Mouse (Mus musculus) MEL-GATA-1-ER (cell line): ENCODE measurements at regions not wholly inside any gene's neighbourhood (a gene's known extent, or its start where the extent isn't known, plus 50 kb on each side); places are given as distances from the start of the nearest gene placed in this dataset.

ENCODE experiments used
- DNase-seq: peaks from one replicate; pipeline ENCODE4 v3.0.0-alpha.2; 2012; ENCODE audit warnings: low read depth; ENCODE audit errors: extremely low read depth

GRCm38 (mm10) chrX:112984668-112985067 lies 200.6 kb downstream of the Chm start:
- DNase-seq, result no peak

GRCm38 (mm10) chrX:112984073-112984472 lies 201.2 kb downstream of the Chm start:
- DNase-seq, result no peak

- peak; percentile 19 for DNase-seq
Measured at GRCm38 (mm10) chrX:112978583-112978982, 206.7 kb downstream of the Chm start.

GRCm38 (mm10) chrX:112964093-112964492 lies 221.2 kb downstream of the Chm start:
- DNase-seq, result peak; percentile 7

GRCm38 (mm10) chrX:112949792-112950191 lies 235.5 kb downstream of the Chm start:
- peak; percentile 15 for DNase-seq

GRCm38 (mm10) chrX:112947521-112947920 lies 237.8 kb downstream of the Chm start:
- no peak for DNase-seq

DNA sequence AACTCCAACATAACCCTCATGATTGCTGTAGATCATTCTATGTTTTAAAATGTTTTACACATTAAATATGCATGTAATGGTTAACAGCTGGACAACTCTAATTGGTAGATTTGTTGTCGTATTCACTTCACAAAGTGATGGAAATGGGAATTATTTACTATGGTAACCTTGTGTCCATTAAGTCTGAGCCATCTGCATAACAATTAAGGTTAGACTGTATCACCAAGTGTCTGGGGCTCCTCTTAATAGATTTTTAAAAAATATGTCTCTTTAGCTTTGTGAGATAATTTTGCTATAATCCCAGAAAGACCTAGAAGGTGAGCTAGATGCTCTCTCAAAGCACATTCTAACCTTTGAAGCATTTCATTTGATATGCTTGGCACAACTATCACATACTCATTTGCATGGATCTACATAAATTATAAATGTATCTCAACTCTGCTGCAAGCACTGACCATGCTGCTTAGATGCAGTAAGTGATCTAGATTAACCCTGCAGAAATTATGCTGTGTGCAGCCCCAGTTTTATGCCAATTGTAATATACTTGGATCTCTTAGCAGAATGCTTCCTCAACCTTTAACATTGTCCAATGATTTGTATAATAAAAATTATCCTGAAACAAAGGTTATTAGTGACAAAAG lies 227.2 kb upstream of the Pof1b start:
- DNase-seq, result no peak

DNA sequence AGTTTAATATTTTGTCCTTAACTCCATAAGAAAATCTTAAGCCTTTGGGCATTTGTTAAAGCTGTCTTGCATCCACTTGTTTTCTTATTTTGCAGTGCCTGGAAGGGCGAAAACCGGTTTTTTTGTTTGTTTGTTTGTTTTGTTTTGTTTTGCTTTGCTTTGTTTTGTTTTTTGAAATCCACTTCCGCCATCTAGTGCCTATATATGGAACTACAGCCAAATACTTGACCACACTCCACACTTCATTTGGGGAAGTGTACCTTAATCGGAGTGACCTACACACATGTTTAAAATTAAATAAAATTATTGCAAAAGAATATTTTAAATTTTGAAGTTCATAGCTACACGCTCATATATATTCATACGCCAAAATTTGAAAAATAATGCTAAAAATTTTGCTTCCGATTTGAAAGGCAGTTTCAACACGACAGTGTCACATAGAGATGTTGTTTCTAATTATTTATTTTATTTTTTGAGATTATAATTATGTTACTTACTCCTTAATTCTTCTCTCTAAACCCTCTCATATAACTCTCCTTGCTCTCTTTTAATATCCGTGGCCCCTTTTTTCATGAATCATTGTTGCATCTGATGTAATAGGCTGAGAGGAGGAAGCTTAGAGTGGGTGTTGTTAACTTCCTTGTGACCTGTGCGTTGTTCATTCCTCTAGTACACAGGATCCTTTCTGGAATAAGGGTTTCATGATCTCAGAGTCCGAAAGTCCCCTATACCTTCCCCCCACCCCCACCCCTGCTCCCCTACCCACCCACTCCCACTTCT lies 205.4 kb upstream of the Pof1b start:
- no peak for DNase-seq

- DNase-seq, result no peak
Measured at GRCm38 (mm10) chrX:112886539-112886938, 188.1 kb upstream of the Pof1b start.
